Mouse (Mus musculus) forebrain, embryonic 16.5 days (tissue): ENCODE measurements around the gene Cish. TPM values are rescaled to one million over a fixed set of nuclear protein-coding genes. Genes with fewer than 3 reads are reported as not detected.

ENCODE experiments used
- ATAC-seq: fragments of 200-750 bp; cut with Nextera tagmentation; 2 replicates; pipeline ENCODE4 v1.8.0; 2017; ENCODE audit warnings: mild to moderate bottlenecking, moderate library complexity
- H3K27ac ChIP-seq: fragments of 300-500 bp; sonication (generic); 2 replicates; pipeline ENCODE4 v1.5.1; 2014; ENCODE audit warnings: low read length, control low read depth
- H3K27me3 ChIP-seq: fragments of 300-500 bp; sonication (generic); replicated peaks from 2 replicates; pipeline ENCODE4 v1.6.1; 2014; ENCODE audit warnings: low read length; ENCODE audit not compliant: control insufficient read depth, insufficient read depth
- H3K36me3 ChIP-seq: fragments of 300-500 bp; sonication (generic); 2 replicates; pipeline ENCODE4 v1.6.1; 2014; ENCODE audit not compliant: control insufficient read depth, insufficient read depth
- H3K4me1 ChIP-seq: fragments of 300-500 bp; sonication (generic); replicated peaks from 2 replicates; pipeline ENCODE4 v1.6.1; 2014; ENCODE audit warnings: low read length; ENCODE audit not compliant: control insufficient read depth, insufficient read depth
- H3K4me2 ChIP-seq: fragments of 300-500 bp; sonication (generic); 2 replicates; pipeline ENCODE4 v1.6.1; 2014; ENCODE audit warnings: mild to moderate bottlenecking, low read length, control low read depth
- H3K4me3 ChIP-seq: fragments of 300-500 bp; sonication (generic); replicated peaks from 2 replicates; pipeline ENCODE4 v1.5.1; 2014; ENCODE audit warnings: mild to moderate bottlenecking, low read length, control low read depth
- H3K9ac ChIP-seq: fragments of 300-500 bp; sonication (generic); replicated peaks from 2 replicates; pipeline ENCODE4 v1.6.1; 2014; ENCODE audit warnings: low read depth, low read length, control low read depth
- H3K9me3 ChIP-seq: fragments of 300-500 bp; sonication (generic); 2 replicates; pipeline ENCODE4 v1.6.1; 2016; ENCODE audit warnings: low read length; ENCODE audit not compliant: control insufficient read depth
- WGBS: fragments of 180-500 bp; shearing (Covaris S2); extraction: QIAGEN DNeasy Blood & Tissue Kit; methylation state at CpG from one replicate; pipeline ENCODE4 v1.1.7; 2014; 5-methylcytosine and 5-hydroxymethylcytosine counted together
- polyA plus RNA-seq: library from polyadenylated mRNA; unstranded; fragments of >200 nt; fragmentation: Nextera tagmentation; extraction: Ambion mirVana; gene quantifications from 2 replicates; pipeline ENCODE4 v1.2.1, GENCODE M21; 2015

The Cish gene
- 9.2 and 11.1 TPM in 2 replicates for polyA plus RNA-seq

DNA sequence AAGGTAGTCTGAATTCAATTTTAAA, at the start of gene Cish:
Gene Cish (plus strand): TSS at position 11 of the 25 bp plus-strand sequence.
- Histone ChIP-seq H3K4me3 (peak within 1 kb of the TSS; percentile 76), H3K9ac (peak within 1 kb of the TSS; percentile 78), H3K4me2 (peak within 1 kb of the TSS; percentile 68), H3K27ac (peak within 1 kb of the TSS; percentile 17; the same call in 1 of the 2 replicates), H3K27me3 (no peaks in the 10 kb centered on the region), H3K9me3 (no peaks in the 10 kb centered on the region), H3K36me3 (no peaks in the 10 kb centered on the region), H3K4me1 (peaks cover 16% of the 10 kb centered on the region)
- no peak for ATAC-seq

DNA sequence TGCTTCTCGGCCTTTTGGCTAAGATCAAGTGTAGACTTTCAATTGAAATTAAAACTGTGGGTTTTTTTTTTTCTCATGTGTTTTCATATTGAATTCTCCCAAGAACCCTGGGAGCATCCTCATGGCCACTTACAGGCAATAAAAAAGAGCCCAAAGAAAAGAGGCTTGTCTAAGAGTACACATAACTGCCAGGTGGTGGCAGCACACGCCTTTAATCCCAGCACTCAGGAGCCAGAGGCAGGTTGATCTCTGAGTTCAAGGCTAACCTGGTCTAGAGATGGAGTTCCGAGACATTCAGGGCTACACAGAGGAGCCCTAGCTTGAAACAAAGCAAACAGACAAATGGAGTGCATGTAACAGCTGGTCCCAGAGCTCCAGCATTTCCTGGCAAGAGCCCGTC, 49.7 kb upstream of the Cish start:
- Histone ChIP-seq H3K27ac (no peak overlapping the region), H3K4me1 (peaks cover 4% of the 10 kb centered on the region), H3K4me2 (no peak overlapping the region), H3K27me3 (no peaks in the 10 kb centered on the region), H3K36me3 (no peaks in the 10 kb centered on the region), H3K9ac (no peak overlapping the region), H3K4me3 (no peak overlapping the region), H3K9me3 (no peaks in the 10 kb centered on the region)
- 72% methylated on average over 4 of the region's 4 CpGs for WGBS
- no peak for ATAC-seq

DNA sequence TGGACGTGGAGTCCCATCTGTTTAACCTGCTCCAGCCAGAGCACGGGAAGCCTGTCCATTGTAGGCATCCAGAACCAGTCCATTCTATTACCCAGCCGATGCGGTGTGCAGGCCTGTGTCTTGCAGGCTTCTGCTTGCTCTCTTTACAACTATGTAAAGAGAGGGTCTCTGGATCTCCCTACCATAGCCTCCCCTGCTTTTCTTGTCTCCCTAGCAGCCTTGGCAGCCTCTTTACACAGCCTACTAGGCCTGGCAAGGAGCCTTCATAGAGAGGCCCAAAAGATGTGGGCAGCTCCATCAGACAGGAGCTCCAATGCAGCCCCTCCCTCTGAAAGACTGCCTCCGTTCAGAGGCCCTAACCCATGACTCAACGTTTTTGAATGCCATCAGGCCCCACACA, 46.7 kb upstream of the Cish start:
- ATAC-seq = no peak
- H3K36me3 ChIP-seq = no peaks in the 10 kb centered on the region
- H3K4me1 ChIP-seq = peaks cover 27% of the 10 kb centered on the region
- no peak overlapping the region for H3K4me3 ChIP-seq
- 63% methylated on average over 6 of the region's 6 CpGs for whole genome bisulfite sequencing
- no peak overlapping the region for H3K4me2 ChIP-seq
- H3K9ac ChIP-seq = no peak overlapping the region
- H3K9me3 ChIP-seq = no peaks in the 10 kb centered on the region
- no peaks in the 10 kb centered on the region for H3K27me3 ChIP-seq
- H3K27ac ChIP-seq = no peak overlapping the region

DNA sequence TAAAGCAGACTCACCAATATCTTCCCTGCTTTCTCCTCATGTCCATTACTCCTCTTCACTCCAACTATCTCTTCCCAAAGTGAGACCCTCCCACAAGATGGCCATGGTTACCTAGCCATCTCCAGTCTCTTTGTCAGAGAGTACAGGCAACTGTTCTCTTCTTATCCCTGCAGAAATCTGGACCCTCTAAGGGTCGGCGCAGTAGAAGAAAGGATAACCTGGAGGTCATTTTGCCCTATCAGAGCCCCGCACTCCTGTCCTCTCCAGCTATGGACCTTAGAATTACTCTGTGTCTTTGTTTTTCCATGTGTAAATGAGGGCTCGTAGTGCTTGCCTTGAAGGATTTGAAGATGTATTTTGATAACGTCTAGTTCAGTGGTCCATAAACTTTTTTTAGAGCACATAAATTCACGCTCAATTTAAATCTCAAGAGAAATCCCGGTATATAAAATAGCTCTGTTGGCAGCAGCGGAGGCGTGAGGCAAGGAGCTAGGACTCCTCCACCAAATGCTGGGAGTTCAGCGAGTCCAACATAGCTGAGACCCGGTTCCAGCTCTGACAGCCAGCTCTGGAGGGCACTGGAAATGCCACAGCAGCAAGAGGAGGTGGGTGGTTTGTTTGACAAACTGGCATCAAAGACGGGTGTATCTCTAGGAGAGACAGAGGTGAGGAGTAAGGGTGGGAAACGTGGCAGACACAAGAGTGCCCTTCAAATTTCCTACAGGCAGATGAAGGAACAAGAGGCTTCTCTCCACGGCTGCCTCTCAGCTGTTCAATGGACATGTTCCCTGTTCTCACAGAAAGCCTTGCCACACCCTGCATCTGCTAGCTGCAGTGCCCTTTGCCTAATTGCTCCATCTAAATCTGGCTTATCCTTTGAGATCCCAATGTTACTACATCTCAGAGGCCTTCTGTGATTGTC, 45.1 kb upstream of the Cish start:
- Histone ChIP-seq H3K9me3 (no peaks in the 10 kb centered on the region), H3K36me3 (no peaks in the 10 kb centered on the region), H3K27ac (no peak overlapping the region), H3K4me2 (no peak overlapping the region), H3K27me3 (no peaks in the 10 kb centered on the region), H3K4me1 (peaks cover 37% of the 10 kb centered on the region), H3K4me3 (no peak overlapping the region), H3K9ac (no peak overlapping the region)
- no peak for ATAC-seq
- 73% methylated on average over 14 of the region's 14 CpGs for WGBS

DNA sequence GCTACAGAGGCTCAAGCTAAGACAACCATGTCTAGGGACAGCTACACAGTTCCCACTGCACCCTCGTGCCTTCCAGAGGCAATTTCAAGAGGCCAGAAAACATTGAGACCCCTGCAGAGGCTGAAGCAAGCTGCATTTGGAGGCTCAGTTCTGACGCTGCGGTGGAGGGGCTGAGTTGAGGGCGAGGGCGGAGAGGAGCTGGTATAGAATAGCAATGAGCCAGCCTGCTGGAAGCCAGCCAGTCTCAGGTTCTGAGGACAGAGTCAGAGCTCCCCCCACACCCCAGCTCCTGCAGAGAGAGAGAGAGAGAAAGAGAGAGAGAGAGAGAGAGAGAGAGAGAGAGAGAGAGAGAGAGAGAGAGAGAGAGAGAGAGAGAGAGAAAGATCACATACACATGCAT, 43.7 kb upstream of the Cish start:
- Histone ChIP-seq H3K4me2 (peak overlapping the region; percentile 27), H3K27ac (peak overlapping the region; percentile 80), H3K9ac (peak overlapping the region; percentile 50), H3K4me1 (peaks cover 37% of the 10 kb centered on the region), H3K4me3 (no peak overlapping the region), H3K36me3 (no peaks in the 10 kb centered on the region), H3K27me3 (no peaks in the 10 kb centered on the region), H3K9me3 (no peaks in the 10 kb centered on the region)
- WGBS = 0% methylated on average over 5 of the region's 5 CpGs
- peak; percentile 71 for ATAC-seq

DNA sequence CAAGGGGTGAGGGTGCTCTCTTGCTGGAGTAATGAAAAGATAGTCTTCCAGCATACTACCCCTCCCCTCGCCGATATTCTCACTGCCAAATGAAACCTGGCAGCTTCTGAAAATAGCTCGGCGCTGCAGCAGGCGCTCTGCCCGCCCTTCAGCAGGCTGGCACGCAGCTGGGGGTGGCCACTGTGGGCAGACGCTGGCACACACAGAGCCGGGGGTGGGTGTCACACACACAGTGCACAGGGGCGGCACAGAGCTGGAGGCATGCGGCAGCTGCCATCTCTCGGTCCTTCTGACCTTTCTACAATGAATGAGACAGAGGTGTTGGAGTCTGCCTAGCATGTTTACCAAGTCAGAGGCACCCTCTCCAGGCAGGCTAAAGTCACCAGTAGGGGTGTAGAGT, 41.4 kb upstream of the Cish start:
- Histone ChIP-seq H3K9me3 (no peaks in the 10 kb centered on the region), H3K27ac (peak overlapping the region; percentile 54), H3K4me3 (no peak overlapping the region), H3K4me2 (peak overlapping the region; percentile 1; the same call in 1 of the 2 replicates), H3K36me3 (no peaks in the 10 kb centered on the region), H3K9ac (no peak overlapping the region), H3K4me1 (peaks cover 37% of the 10 kb centered on the region), H3K27me3 (no peaks in the 10 kb centered on the region)
- 35% methylated on average over 12 of the region's 12 CpGs for WGBS
- ATAC-seq = peak; percentile 89

DNA sequence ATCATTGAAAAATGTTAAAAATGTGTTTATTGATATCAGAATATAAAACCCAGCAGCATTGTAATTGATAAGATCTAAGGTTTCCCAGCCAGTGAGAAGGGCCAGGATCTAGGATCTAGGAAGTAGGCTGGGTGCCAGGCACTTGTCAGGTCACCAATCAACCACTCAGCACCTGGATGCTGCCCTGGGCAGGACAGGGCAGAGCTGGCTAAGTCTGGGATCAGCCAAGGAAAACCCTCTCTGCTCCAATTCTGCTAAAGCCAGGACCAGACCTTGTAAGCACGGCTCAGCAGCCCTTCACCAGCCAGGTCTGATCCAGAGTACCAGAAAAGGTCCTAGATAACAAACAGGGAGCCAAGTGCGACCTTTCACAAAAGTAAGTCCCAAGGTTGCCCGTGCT, 40.9 kb upstream of the Cish start:
- 82% methylated on average over 3 of the region's 3 CpGs for WGBS
- H3K4me3 ChIP-seq = no peak overlapping the region
- no peaks in the 10 kb centered on the region for H3K9me3 ChIP-seq
- H3K36me3 ChIP-seq = no peaks in the 10 kb centered on the region
- no peak overlapping the region for H3K9ac ChIP-seq
- ATAC-seq = no peak
- H3K27me3 ChIP-seq = no peaks in the 10 kb centered on the region
- peaks cover 41% of the 10 kb centered on the region for H3K4me1 ChIP-seq
- no peak overlapping the region for H3K4me2 ChIP-seq
- H3K27ac ChIP-seq = no peak overlapping the region; the same call in 1 of the 2 replicates

DNA sequence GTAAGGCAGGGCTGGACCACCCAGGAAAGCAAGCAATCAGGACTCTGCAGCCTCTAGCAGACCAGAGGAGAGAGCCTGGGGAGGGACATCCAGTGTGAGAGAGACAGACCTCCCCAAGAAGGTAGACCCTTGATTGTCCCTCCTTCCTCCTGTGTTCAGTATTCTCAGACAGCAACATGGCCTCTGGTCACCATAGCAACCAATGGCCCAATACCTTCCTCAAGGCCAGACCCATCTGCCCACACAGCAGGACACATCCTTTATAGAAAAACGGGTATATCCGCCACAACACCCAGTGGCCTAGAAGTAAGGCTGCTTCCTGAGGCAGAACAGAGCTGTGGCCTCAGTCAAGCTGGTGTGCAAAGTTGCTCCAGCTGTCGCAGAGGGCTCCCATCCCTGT, 40.2 kb upstream of the Cish start:
- no peak for ATAC-seq
- no peak overlapping the region for H3K4me3 ChIP-seq
- WGBS = 39% methylated on average over 3 of the region's 3 CpGs
- H3K27me3 ChIP-seq = no peaks in the 10 kb centered on the region
- peaks cover 48% of the 10 kb centered on the region for H3K4me1 ChIP-seq
- no peak overlapping the region for H3K9ac ChIP-seq
- H3K4me2 ChIP-seq = no peak overlapping the region
- no peaks in the 10 kb centered on the region for H3K36me3 ChIP-seq
- no peaks in the 10 kb centered on the region for H3K9me3 ChIP-seq
- H3K27ac ChIP-seq = no peak overlapping the region

DNA sequence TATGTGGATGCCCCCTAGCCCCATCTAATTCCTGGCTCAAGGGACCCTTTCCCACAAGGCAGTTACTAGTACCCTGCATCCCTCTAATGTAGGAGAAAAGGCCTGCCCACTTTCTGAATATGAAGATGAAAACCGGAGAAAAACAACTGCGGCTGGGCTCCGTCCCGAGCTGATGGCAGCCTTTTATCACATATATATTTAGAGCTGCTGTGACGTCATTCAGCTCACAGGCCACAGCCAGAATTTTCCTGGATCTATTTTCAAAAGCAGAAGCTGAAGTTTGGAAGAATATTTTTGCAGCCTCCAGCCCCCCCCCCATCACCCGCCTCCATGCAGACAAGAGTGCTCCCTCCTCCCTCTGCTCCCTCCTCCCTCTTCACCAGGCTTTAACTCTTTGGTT, 36.3 kb upstream of the Cish start:
- Histone ChIP-seq H3K27me3 (no peaks in the 10 kb centered on the region), H3K9ac (no peak overlapping the region), H3K27ac (peak overlapping the region; percentile 55), H3K4me1 (peaks cover 20% of the 10 kb centered on the region), H3K36me3 (no peaks in the 10 kb centered on the region), H3K4me2 (no peak overlapping the region), H3K4me3 (no peak overlapping the region), H3K9me3 (no peaks in the 10 kb centered on the region)
- ATAC-seq = no peak
- 43% methylated on average over 6 of the region's 6 CpGs for WGBS

DNA sequence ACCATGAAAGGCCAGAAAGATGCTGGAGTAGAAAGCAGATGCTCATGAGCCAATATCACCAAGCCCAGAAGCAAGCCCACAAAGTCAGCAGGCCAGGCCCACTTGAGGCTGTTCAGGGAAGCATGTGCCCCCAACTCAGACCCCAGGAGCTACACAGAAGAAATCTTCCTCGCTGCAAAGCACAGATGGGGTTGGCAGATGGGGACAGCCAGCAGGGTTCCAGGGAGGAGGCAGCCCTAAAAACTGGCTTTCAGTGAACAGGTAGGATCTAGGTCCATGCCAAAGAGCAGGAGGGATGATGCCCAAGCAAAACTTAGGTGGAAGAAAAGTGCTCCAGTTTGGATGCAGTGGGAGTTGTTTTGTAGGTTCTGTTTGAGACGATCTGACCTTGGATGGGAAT, 35.4 kb upstream of the Cish start:
- H3K9ac ChIP-seq = no peak overlapping the region
- no peaks in the 10 kb centered on the region for H3K9me3 ChIP-seq
- no peak overlapping the region for H3K4me3 ChIP-seq
- H3K27me3 ChIP-seq = no peaks in the 10 kb centered on the region
- no peak for ATAC-seq
- no peak overlapping the region for H3K4me2 ChIP-seq
- no peaks in the 10 kb centered on the region for H3K36me3 ChIP-seq
- WGBS = 48% methylated on average over 2 of the region's 2 CpGs
- peak overlapping the region; percentile 62 for H3K27ac ChIP-seq
- peaks cover 14% of the 10 kb centered on the region for H3K4me1 ChIP-seq
